Mouse (Mus musculus) stomach, postnatal 0 days (tissue): ENCODE results near the gene Ly6g6d. TPM values are rescaled to one million over a fixed set of nuclear protein-coding genes. Genes with fewer than 3 reads are reported as not detected.

Experiments used
- ATAC-seq: fragments of 200-750 bp; cut with Nextera tagmentation; 2 replicates; pipeline ENCODE4 v1.8.0; 2017; ENCODE audit not compliant: low FRiP score, low TSS enrichment
- DNase-seq: peaks from one replicate; pipeline ENCODE4 v3.0.0-alpha.2; 2016; ENCODE audit warnings: low spot score
- H3K27ac ChIP-seq: fragments of 300-500 bp; sonication (generic); replicated peaks from 2 replicates; pipeline ENCODE4 v1.5.1; 2014; ENCODE audit warnings: mild to moderate bottlenecking, control low read depth
- H3K27me3 ChIP-seq: fragments of 300-500 bp; sonication (generic); 2 replicates; pipeline ENCODE4 v1.6.1; 2014; ENCODE audit warnings: low read length; ENCODE audit not compliant: control insufficient read depth, insufficient read depth
- H3K36me3 ChIP-seq: fragments of 300-500 bp; sonication (generic); 2 replicates; pipeline ENCODE4 v1.6.1; 2014; ENCODE audit warnings: low read length, mixed read lengths; ENCODE audit not compliant: control insufficient read depth, insufficient read depth
- H3K4me1 ChIP-seq: fragments of 300-500 bp; sonication (generic); replicated peaks from 2 replicates; pipeline ENCODE4 v1.6.1; 2014; ENCODE audit warnings: antibody characterized with exemption; ENCODE audit not compliant: control insufficient read depth, insufficient read depth
- H3K4me2 ChIP-seq: fragments of 300-500 bp; sonication (generic); replicated peaks from 2 replicates; pipeline ENCODE4 v1.6.1; 2014; ENCODE audit warnings: low read depth, mild to moderate bottlenecking, control low read depth, moderate library complexity
- H3K4me3 ChIP-seq: fragments of 300-500 bp; sonication (generic); 2 replicates; pipeline ENCODE4 v1.5.1; 2014; ENCODE audit warnings: low read depth, low read length, control low read depth
- H3K9ac ChIP-seq: fragments of 300-500 bp; sonication (generic); 2 replicates; pipeline ENCODE4 v1.6.1; 2014; ENCODE audit warnings: mild to moderate bottlenecking, low read length, control low read depth, mixed read lengths
- H3K9me3 ChIP-seq: fragments of 300-500 bp; sonication (generic); 2 replicates; pipeline ENCODE4 v1.6.1; 2016; ENCODE audit warnings: low read length; ENCODE audit not compliant: control insufficient read depth
- CTCF ChIP-seq: IDR thresholded peaks from 2 replicates; pipeline ENCODE4 v1.5.1; 2016; ENCODE audit warnings: antibody characterized with exemption, low read depth, mild to moderate bottlenecking, moderate library complexity
- EP300 ChIP-seq: optimal IDR thresholded peaks from 2 replicates; pipeline ENCODE3; 2016; ENCODE audit warnings: antibody characterized with exemption
- WGBS: fragments of 180-500 bp; shearing (Covaris S2); extraction: QIAGEN DNeasy Blood & Tissue Kit; methylation state at CpG from one replicate; pipeline ENCODE4 v1.1.7; 2014; 5-methylcytosine and 5-hydroxymethylcytosine counted together
- polyA plus RNA-seq: library from polyadenylated mRNA; unstranded; fragments of >200 nt; fragmentation: Nextera tagmentation; extraction: Ambion mirVana; gene quantifications from 2 replicates; pipeline ENCODE4 v1.2.1, GENCODE M21; 2015

The Ly6g6d gene
- polyA plus RNA-seq, 1 experiment from 2014 or later = 7.7 TPM

- Histone ChIP-seq H3K9me3 (no peaks in the 10 kb centered on the region), H3K9ac (no peak overlapping the region), H3K4me1 (no peaks in the 10 kb centered on the region; the same call in 1 of the 2 replicates), H3K27ac (no peak overlapping the region), H3K4me2 (no peak overlapping the region), H3K27me3 (no peaks in the 10 kb centered on the region), H3K36me3 (no peaks in the 10 kb centered on the region), H3K4me3 (no peak overlapping the region)
- TF ChIP-seq CTCF = no peak
- 78% methylated on average over 3 of the region's 3 CpGs for WGBS
- no peak for DNase-seq
- ATAC-seq = no peak
These were observed 6.1 kb upstream of the Ly6g6d start for GRCm38 (mm10) chr17:35083929-35084497.

DNA sequence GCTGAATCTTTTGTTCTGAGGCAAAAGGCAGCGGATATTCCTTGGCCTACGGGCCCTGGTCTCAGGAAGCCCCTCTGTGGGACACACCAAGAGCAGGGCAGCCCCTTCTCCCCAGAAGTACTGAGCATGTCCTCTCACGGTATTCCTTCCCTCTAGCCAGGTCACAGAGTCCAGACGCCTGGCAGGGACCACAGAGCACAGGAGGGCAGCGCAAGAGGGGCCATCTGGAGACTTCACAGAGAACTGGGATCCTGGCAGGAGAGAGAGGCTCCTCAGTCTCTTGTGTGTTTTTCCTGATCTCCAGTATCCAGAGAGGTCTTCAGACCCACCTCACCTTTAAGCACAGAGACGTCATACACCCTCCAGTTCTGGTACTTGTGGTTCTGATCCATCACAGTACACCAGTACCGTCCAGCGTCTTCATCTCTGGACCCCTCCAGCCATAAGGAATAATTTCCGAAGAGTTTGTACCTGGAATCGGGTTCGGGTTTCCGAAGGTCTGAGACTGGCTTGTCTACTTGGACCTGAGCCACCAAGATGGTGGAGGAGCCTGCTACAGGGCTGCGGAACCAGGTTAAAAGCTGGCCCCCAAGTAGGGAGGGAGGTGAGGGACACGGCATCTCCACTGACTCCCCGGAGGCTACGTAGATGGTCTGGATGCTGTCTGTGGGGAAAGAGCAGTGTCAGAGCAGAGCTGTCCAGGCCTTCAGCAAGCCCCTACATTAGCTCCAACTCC is 5.1 kb upstream of the Ly6g6d start:
- Histone ChIP-seq H3K4me1 (no peaks in the 10 kb centered on the region; the same call in 1 of the 2 replicates), H3K9me3 (no peaks in the 10 kb centered on the region), H3K4me3 (no peak overlapping the region), H3K27ac (no peak overlapping the region), H3K27me3 (no peaks in the 10 kb centered on the region), H3K36me3 (no peaks in the 10 kb centered on the region), H3K4me2 (no peak overlapping the region), H3K9ac (no peak overlapping the region)
- TF ChIP-seq EP300 = no peak
- TF ChIP-seq CTCF = no peak
- ATAC-seq = no peak
- 87% methylated on average over 16 of the region's 16 CpGs for WGBS
- DNase-seq = no peak

- Histone ChIP-seq H3K27me3 (no peaks in the 10 kb centered on the region), H3K9me3 (no peaks in the 10 kb centered on the region), H3K27ac (no peak overlapping the region), H3K4me3 (no peak overlapping the region), H3K4me2 (no peak overlapping the region), H3K36me3 (no peaks in the 10 kb centered on the region), H3K4me1 (no peaks in the 10 kb centered on the region; the same call in 1 of the 2 replicates), H3K9ac (no peak overlapping the region)
- ATAC-seq = no peak
- TF ChIP-seq EP300 = no peak
- TF ChIP-seq CTCF = no peak
- WGBS = 85% methylated on average over 4 of the region's 4 CpGs
- no peak for DNase-seq
These were observed 2.8 kb upstream of the Ly6g6d start for GRCm38 (mm10) chr17:35080710-35081109.

- Histone ChIP-seq H3K4me1 (no peaks in the 10 kb centered on the region; the same call in 1 of the 2 replicates), H3K9ac (no peak overlapping the region), H3K27me3 (no peaks in the 10 kb centered on the region), H3K27ac (0 out of 2 replicates have a peak overlapping the region, but pooled peaks have one; percentile 8), H3K4me3 (no peak overlapping the region), H3K9me3 (no peaks in the 10 kb centered on the region), H3K4me2 (peak overlapping the region; percentile 11; the same call in 1 of the 2 replicates), H3K36me3 (no peaks in the 10 kb centered on the region)
- DNase-seq (no peak), ATAC-seq (no peak)
- 46% methylated on average over 6 of the region's 6 CpGs for WGBS
- TF ChIP-seq CTCF = no peak
- no peak for TF ChIP-seq EP300
These were observed 2.4 kb upstream of the Ly6g6d start for GRCm38 (mm10) chr17:35080248-35080647.

GRCm38 (mm10) chr17:35079778-35080177 is 1.9 kb upstream of the Ly6g6d start:
- TF ChIP-seq CTCF (peak; percentile 41; the same call in 1 of the 2 replicates), EP300 (no peak)
- Histone ChIP-seq H3K27me3 (no peaks in the 10 kb centered on the region), H3K4me2 (peak overlapping the region; percentile 11; the same call in 1 of the 2 replicates), H3K9me3 (no peaks in the 10 kb centered on the region), H3K27ac (0 out of 2 replicates have a peak overlapping the region, but pooled peaks have one; percentile 8), H3K36me3 (no peaks in the 10 kb centered on the region), H3K4me3 (no peak overlapping the region), H3K4me1 (no peaks in the 10 kb centered on the region; the same call in 1 of the 2 replicates), H3K9ac (no peak overlapping the region)
- peak; percentile 63 for DNase-seq
- peak; percentile 38 for ATAC-seq
- 39% methylated on average over 9 of the region's 9 CpGs for WGBS

GRCm38 (mm10) chr17:35077285-35077684 is 580 bp downstream of the Ly6g6d start:
- peak overlapping the region; percentile 41 for H3K9ac ChIP-seq
- no peak for ATAC-seq

More at GRCm38 (mm10) chr17:35077285-35077684, 580 bp downstream of the Ly6g6d start:
- TF ChIP-seq CTCF (no peak), EP300 (no peak)
- DNase-seq = no peak
- no peaks in the 10 kb centered on the region for H3K9me3 ChIP-seq
- peak overlapping the region; percentile 22; the same call in 1 of the 2 replicates for H3K4me3 ChIP-seq
- no peaks in the 10 kb centered on the region for H3K36me3 ChIP-seq
- H3K27me3 ChIP-seq = no peaks in the 10 kb centered on the region
- H3K4me2 ChIP-seq = peak overlapping the region; percentile 52
- no peaks in the 10 kb centered on the region; the same call in 1 of the 2 replicates for H3K4me1 ChIP-seq
- peak overlapping the region; percentile 84 for H3K27ac ChIP-seq
- WGBS = 40% methylated on average over 2 of the region's 2 CpGs
